Mouse (Mus musculus) lung, embryonic 14.5 days (tissue): ENCODE results near the gene U90926. TPM values are rescaled to one million over a fixed set of nuclear protein-coding genes. Genes with fewer than 3 reads are reported as not detected.

Source experiments
- ATAC-seq: fragments of 200-750 bp; cut with Nextera tagmentation; 2 replicates; pipeline ENCODE4 v1.8.0; 2017; ENCODE audit warnings: mild to moderate bottlenecking, moderate TSS enrichment, moderate library complexity; ENCODE audit not compliant: insufficient read depth
- DNase-seq: peaks from one replicate; pipeline ENCODE4 v3.0.0-alpha.2; 2015
- H3K27ac ChIP-seq: fragments of 300-500 bp; sonication (generic); 2 replicates; pipeline ENCODE4 v1.5.1; 2014; ENCODE audit warnings: low read depth, mild to moderate bottlenecking, moderate library complexity
- H3K27me3 ChIP-seq: fragments of 300-500 bp; sonication (generic); 2 replicates; pipeline ENCODE4 v1.6.1; 2014; ENCODE audit warnings: low read length, control low read depth; ENCODE audit not compliant: insufficient read depth
- H3K36me3 ChIP-seq: fragments of 300-500 bp; sonication (generic); 2 replicates; pipeline ENCODE4 v1.6.1; 2014; ENCODE audit warnings: control low read depth; ENCODE audit not compliant: insufficient read depth
- H3K4me1 ChIP-seq: fragments of 300-500 bp; sonication (generic); 2 replicates; pipeline ENCODE4 v1.6.1; 2014; ENCODE audit warnings: antibody characterized with exemption, control low read depth; ENCODE audit not compliant: insufficient read depth
- H3K4me2 ChIP-seq: fragments of 300-500 bp; sonication (generic); 2 replicates; pipeline ENCODE4 v1.6.1; 2014; ENCODE audit warnings: mild to moderate bottlenecking
- H3K4me3 ChIP-seq: fragments of 300-500 bp; sonication (generic); 2 replicates; pipeline ENCODE4 v1.5.1; 2014; ENCODE audit warnings: low read depth, low read length
- H3K9ac ChIP-seq: fragments of 300-500 bp; sonication (generic); 2 replicates; pipeline ENCODE4 v1.6.1; 2014
- H3K9me3 ChIP-seq: fragments of 300-500 bp; sonication (generic); 2 replicates; pipeline ENCODE4 v1.6.1; 2016; ENCODE audit warnings: low read depth, low read length, control low read depth
- CTCF ChIP-seq: IDR thresholded peaks from 2 replicates; pipeline ENCODE4 v1.5.1; 2016; ENCODE audit warnings: antibody characterized with exemption, low read depth
- WGBS: fragments of 180-500 bp; shearing (Covaris S2); extraction: QIAGEN DNeasy Blood & Tissue Kit; methylation state at CpG from one replicate; pipeline ENCODE4 v1.1.7; 2014; 5-methylcytosine and 5-hydroxymethylcytosine counted together
- polyA plus RNA-seq: library from polyadenylated mRNA; unstranded; fragments of >200 nt; fragmentation: Nextera tagmentation; extraction: Ambion mirVana; gene quantifications from 2 replicates; pipeline ENCODE4 v1.2.1, GENCODE M21; 2014

The U90926 gene
- polyA plus RNA-seq, 1 experiment from 2014 or later = not detected

DNA sequence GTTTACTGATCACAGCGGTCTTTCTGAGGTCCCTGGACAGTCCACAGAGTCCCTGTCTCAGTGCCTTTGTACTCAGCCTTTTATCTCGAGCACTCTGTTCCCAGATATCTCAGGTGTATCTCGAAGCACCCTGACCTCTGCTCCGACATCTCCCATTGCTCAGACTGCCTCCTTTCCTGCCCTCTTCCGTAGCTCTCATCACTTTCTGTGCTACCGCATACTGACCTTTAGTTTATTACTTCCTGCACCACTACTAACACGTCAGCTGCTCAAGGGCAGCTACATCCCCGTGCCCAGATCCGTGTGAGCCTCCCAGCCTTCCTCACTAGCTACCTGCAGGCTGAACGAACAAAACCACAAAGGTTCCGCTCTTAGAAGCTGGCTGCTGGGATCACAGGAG, 33.4 kb upstream of the U90926 start:
- no peak overlapping the region for H3K4me2 ChIP-seq
- H3K4me1 ChIP-seq = no peaks in the 10 kb centered on the region
- TF ChIP-seq CTCF = no peak
- no peak for ATAC-seq
- H3K27me3 ChIP-seq = no peaks in the 10 kb centered on the region
- WGBS = 79% methylated on average over 11 of the region's 11 CpGs
- DNase-seq = no peak
- H3K9ac ChIP-seq = no peak overlapping the region
- H3K4me3 ChIP-seq = no peak overlapping the region
- no peak overlapping the region for H3K27ac ChIP-seq
- H3K9me3 ChIP-seq = no peaks in the 10 kb centered on the region
- no peaks in the 10 kb centered on the region for H3K36me3 ChIP-seq

DNA sequence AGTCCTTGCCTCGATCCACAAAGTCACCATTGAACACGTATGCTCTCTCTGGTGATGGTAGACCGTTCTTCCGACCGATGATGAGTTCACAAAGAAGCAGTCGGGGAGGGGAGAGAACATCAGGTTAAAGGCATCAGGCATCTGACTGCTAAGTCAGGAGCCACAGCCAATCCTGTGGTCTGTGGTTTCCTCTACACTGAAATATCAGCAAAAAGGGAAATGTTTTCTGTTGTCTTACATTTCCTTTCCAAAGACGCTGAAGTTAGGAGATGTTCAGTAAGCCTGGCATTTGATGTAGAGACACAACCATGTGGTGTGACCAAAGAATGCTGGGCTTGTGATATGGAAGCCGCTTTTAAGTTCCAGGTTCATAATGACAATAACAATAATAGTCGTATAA, 30.3 kb upstream of the U90926 start:
- Histone ChIP-seq H3K36me3 (no peaks in the 10 kb centered on the region), H3K9me3 (no peaks in the 10 kb centered on the region), H3K4me2 (no peak overlapping the region), H3K27me3 (no peaks in the 10 kb centered on the region), H3K4me3 (no peak overlapping the region), H3K9ac (no peak overlapping the region), H3K4me1 (no peaks in the 10 kb centered on the region), H3K27ac (no peak overlapping the region)
- ATAC-seq (no peak), DNase-seq (no peak)
- no peak for TF ChIP-seq CTCF
- WGBS = 91% methylated on average over 9 of the region's 9 CpGs

DNA sequence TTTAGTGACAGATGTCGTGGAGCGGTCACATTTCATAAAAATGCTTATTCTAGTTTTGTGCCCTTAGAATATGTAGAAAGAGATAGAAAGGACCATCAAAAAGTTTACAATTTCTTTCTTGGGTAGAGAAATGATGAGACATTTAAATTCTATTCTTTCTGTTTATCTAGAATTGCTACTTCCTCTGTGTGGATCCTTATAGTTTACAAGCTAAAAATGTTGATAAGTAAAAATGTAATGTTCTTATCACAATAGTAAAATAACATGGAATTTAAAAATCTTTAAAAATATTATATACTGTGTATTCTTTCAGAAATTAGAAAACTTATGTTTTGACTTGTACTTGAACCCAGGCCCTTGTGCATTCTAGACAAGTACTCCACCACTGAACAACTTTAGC, 29.7 kb upstream of the U90926 start:
- Histone ChIP-seq H3K9ac (no peak overlapping the region), H3K4me1 (no peaks in the 10 kb centered on the region), H3K27me3 (no peaks in the 10 kb centered on the region), H3K27ac (no peak overlapping the region), H3K4me2 (no peak overlapping the region), H3K9me3 (no peaks in the 10 kb centered on the region), H3K36me3 (no peaks in the 10 kb centered on the region), H3K4me3 (no peak overlapping the region)
- DNase-seq = no peak
- no peak for ATAC-seq
- TF ChIP-seq CTCF = no peak
- 90% methylated on average over 2 of the region's 2 CpGs for WGBS

DNA sequence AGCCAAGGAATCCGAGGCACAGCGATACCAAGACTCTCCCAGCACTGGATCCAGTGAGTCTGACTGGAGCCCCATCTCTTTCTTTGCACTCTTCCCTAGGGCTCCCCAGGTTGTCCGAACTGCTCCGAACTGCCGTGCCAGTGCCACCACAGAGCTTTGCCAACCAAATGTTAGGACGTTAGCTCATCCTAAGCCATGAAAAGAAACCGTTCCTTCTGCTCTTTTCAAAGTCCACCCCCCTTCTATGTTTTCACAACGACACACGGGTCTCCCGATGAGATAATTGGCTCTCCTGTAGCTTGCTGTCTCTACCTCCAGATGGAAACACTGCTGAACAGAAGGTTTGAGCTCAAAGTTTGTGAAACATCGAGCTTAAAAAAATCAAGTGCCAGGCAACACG, 25.6 kb upstream of the U90926 start:
- Histone ChIP-seq H3K9ac (no peak overlapping the region), H3K27me3 (no peaks in the 10 kb centered on the region), H3K4me2 (no peak overlapping the region), H3K27ac (no peak overlapping the region), H3K36me3 (no peaks in the 10 kb centered on the region), H3K4me3 (no peak overlapping the region), H3K9me3 (no peaks in the 10 kb centered on the region), H3K4me1 (no peaks in the 10 kb centered on the region)
- 89% methylated on average over 12 of the region's 12 CpGs for WGBS
- TF ChIP-seq CTCF = no peak
- ATAC-seq (no peak), DNase-seq (no peak)

GRCm38 (mm10) chr5:92239333-92240232, 24.4 kb upstream of the U90926 start:
- DNase-seq (peak; percentile 85), ATAC-seq (peak; percentile 25; the same call in 1 of the 2 replicates)
- no peak overlapping the region for H3K27ac ChIP-seq
- no peak overlapping the region; the same call in 1 of the 2 replicates for H3K9ac ChIP-seq
- H3K36me3 ChIP-seq = no peaks in the 10 kb centered on the region
- no peaks in the 10 kb centered on the region for H3K27me3 ChIP-seq
- WGBS = 36% methylated on average over 29 of the region's 29 CpGs
- no peak overlapping the region for H3K4me3 ChIP-seq
- peak overlapping the region; percentile 43 for H3K4me2 ChIP-seq
- H3K4me1 ChIP-seq = no peaks in the 10 kb centered on the region
- peak; percentile 69 for TF ChIP-seq CTCF
- no peaks in the 10 kb centered on the region for H3K9me3 ChIP-seq

GRCm38 (mm10) chr5:92234939-92235557, 19.8 kb upstream of the U90926 start:
- ATAC-seq = peak; percentile 58; the same call in 1 of the 2 replicates
- no peaks in the 10 kb centered on the region for H3K27me3 ChIP-seq
- WGBS = 32% methylated on average over 5 of the region's 5 CpGs

GRCm38 (mm10) chr5:92233366-92233765, 18.2 kb upstream of the U90926 start:
- Histone ChIP-seq H3K27ac (no peak overlapping the region), H3K4me1 (no peaks in the 10 kb centered on the region), H3K4me2 (no peak overlapping the region), H3K4me3 (no peak overlapping the region), H3K9ac (no peak overlapping the region), H3K27me3 (no peaks in the 10 kb centered on the region), H3K9me3 (no peaks in the 10 kb centered on the region), H3K36me3 (no peaks in the 10 kb centered on the region)
- TF ChIP-seq CTCF = no peak
- no peak for DNase-seq
- 77% methylated on average over 4 of the region's 4 CpGs for WGBS
- no peak for ATAC-seq

More at GRCm38 (mm10) chr5:92234939-92235557, 19.8 kb upstream of the U90926 start:
- TF ChIP-seq CTCF = no peak
- H3K9me3 ChIP-seq = no peaks in the 10 kb centered on the region
- H3K4me1 ChIP-seq = no peaks in the 10 kb centered on the region
- no peak overlapping the region for H3K9ac ChIP-seq
- DNase-seq = peak; percentile 45
- H3K4me3 ChIP-seq = no peak overlapping the region
- H3K27ac ChIP-seq = no peak overlapping the region
- H3K4me2 ChIP-seq = no peak overlapping the region
- no peaks in the 10 kb centered on the region for H3K36me3 ChIP-seq
